ENCODE assay signal across 24 mouse cellular contexts in the genomic region with DNA sequence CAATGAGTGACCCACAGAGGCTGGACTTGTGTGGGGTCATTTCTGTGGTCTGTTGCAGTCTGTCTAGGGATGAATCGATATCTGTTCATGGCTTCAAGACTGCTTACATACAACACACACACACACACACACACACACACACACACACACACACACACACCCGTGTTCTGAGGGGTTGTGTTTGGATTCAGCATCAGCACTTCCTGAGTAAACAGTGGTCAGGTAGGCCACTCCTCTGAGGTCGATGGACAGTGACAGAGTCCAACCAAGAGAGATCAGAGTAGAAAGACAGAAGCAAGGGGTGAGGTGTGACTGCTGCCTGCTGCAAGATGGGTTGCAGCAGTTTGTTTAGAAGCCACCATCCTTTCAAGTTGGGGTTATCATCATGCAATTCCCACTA.
A peak's percentile ranks its signal among the peaks of the same experiment; 100 is the strongest.
DNase-seq lines count a peak whose midpoint lies in the region; ATAC-seq lines count a peak whose summit lies in the region.
"Had no signal": no experiment of that assay in that cellular context is flagged by ENCODE, and none has a peak within 500 bp of the region (broad histone marks: within the 10 kb centered on the region; RNA-seq: fewer than 3 reads in every experiment).

No protein-coding gene starts in this region.

- no peak overlapping the region for H3K9ac ChIP-seq in midbrain, embryonic 11.5 days (ENCODE audit: low read length)
- no peak overlapping the region for H3K9ac ChIP-seq in midbrain, embryonic 13.5 days (replicated peaks)
- no peak overlapping the region for H3K9ac ChIP-seq in liver, embryonic 12.5 days
- no peak overlapping the region for H3K9ac ChIP-seq in liver, embryonic 16.5 days (ENCODE audit: low read depth, low read length)
- no peak overlapping the region for H3K9ac ChIP-seq in hindbrain, embryonic 16.5 days (ENCODE audit: low read depth, low read length)
- H3K9ac ChIP-seq: embryonic facial prominence, embryonic 15.5 days; heart, embryonic 13.5 days; hindbrain, embryonic 15.5 days had no signal

- no peak overlapping the region for H3K27ac ChIP-seq in midbrain, embryonic 11.5 days (ENCODE audit: low read depth, low read length)
- no peak overlapping the region for H3K27ac ChIP-seq in midbrain, embryonic 13.5 days
- H3K27ac ChIP-seq in liver, embryonic 12.5 days = 0 out of 2 replicates have a peak overlapping the region, but pooled peaks have one; percentile 48
- H3K27ac ChIP-seq in liver, embryonic 16.5 days (ENCODE audit: low read length) = 0 out of 2 replicates have a peak overlapping the region, but pooled peaks have one; percentile 10
- no peak overlapping the region for H3K27ac ChIP-seq in hindbrain, embryonic 16.5 days (ENCODE audit: low read depth, low read length)
- H3K27ac ChIP-seq: embryonic facial prominence, embryonic 15.5 days; forebrain, embryonic 10.5 days; heart, embryonic 13.5 days; hindbrain, embryonic 15.5 days had no signal

- no peaks in the 10 kb centered on the region for H3K4me1 ChIP-seq in midbrain, embryonic 11.5 days (ENCODE audit: control insufficient read depth, insufficient read depth, low read length)
- no peaks in the 10 kb centered on the region for H3K4me1 ChIP-seq in midbrain, embryonic 13.5 days (replicated peaks)
- peaks cover 4% of the 10 kb centered on the region; the same call in 1 of the 2 replicates for H3K4me1 ChIP-seq in liver, embryonic 12.5 days
- peaks cover 3% of the 10 kb centered on the region for H3K4me1 ChIP-seq in liver, embryonic 16.5 days (ENCODE audit: control insufficient read depth, low read depth, low read length)
- H3K4me1 ChIP-seq in hindbrain, embryonic 16.5 days (ENCODE audit: control insufficient read depth, insufficient read depth, low read depth, low read length) = 0 out of 2 replicates have a peak, but pooled peaks cover 2% of the 10 kb centered on the region
- H3K4me1 ChIP-seq: embryonic facial prominence, embryonic 15.5 days; forebrain, embryonic 10.5 days had no signal

- no peaks in the 10 kb centered on the region for H3K27me3 ChIP-seq in midbrain, embryonic 11.5 days (ENCODE audit: control insufficient read depth, insufficient read depth, low read length)
- no peaks in the 10 kb centered on the region for H3K27me3 ChIP-seq in midbrain, embryonic 13.5 days
- no peaks in the 10 kb centered on the region for H3K27me3 ChIP-seq in liver, embryonic 12.5 days (replicated peaks)
- H3K27me3 ChIP-seq in liver, embryonic 16.5 days (ENCODE audit: control insufficient read depth, insufficient read depth, low read depth, low read length) = no peaks in the 10 kb centered on the region
- no peaks in the 10 kb centered on the region for H3K27me3 ChIP-seq in hindbrain, embryonic 16.5 days (replicated peaks; ENCODE audit: control insufficient read depth, insufficient read depth, low read length)
- H3K27me3 ChIP-seq: CH12.LX; heart, embryonic 13.5 days; hindbrain, embryonic 15.5 days had no signal

- H3K4me3 ChIP-seq in midbrain, embryonic 11.5 days (ENCODE audit: low read depth, low read length) = no peak overlapping the region
- no peak overlapping the region for H3K4me3 ChIP-seq in midbrain, embryonic 13.5 days (replicated peaks)
- no peak overlapping the region for H3K4me3 ChIP-seq in liver, embryonic 12.5 days
- no peak overlapping the region for H3K4me3 ChIP-seq in liver, embryonic 16.5 days (ENCODE audit: low read depth, low read length)
- H3K4me3 ChIP-seq in hindbrain, embryonic 16.5 days (ENCODE audit: low read length) = no peak overlapping the region
- H3K4me3 ChIP-seq: embryonic facial prominence, embryonic 15.5 days; erythroblast, embryonic 14.5 days; forebrain, embryonic 10.5 days; heart, embryonic 13.5 days; hindbrain, embryonic 15.5 days had no signal

- no peaks in the 10 kb centered on the region for H3K9me3 ChIP-seq in midbrain, embryonic 11.5 days (ENCODE audit: control insufficient read depth, low read length)
- H3K9me3 ChIP-seq in midbrain, embryonic 13.5 days = no peaks in the 10 kb centered on the region
- H3K9me3 ChIP-seq in liver, embryonic 12.5 days (replicated peaks) = no peaks in the 10 kb centered on the region
- H3K9me3 ChIP-seq in liver, embryonic 16.5 days (replicated peaks; ENCODE audit: control insufficient read depth, low read length) = no peaks in the 10 kb centered on the region
- no peaks in the 10 kb centered on the region for H3K9me3 ChIP-seq in hindbrain, embryonic 16.5 days (ENCODE audit: control insufficient read depth, low read length)
- H3K9me3 ChIP-seq: embryonic facial prominence, embryonic 15.5 days; forebrain, embryonic 10.5 days; heart, embryonic 13.5 days; hindbrain, embryonic 15.5 days had no signal

- H3K36me3 ChIP-seq in midbrain, embryonic 11.5 days (ENCODE audit: control insufficient read depth, insufficient read depth, low read length) = no peaks in the 10 kb centered on the region
- H3K36me3 ChIP-seq in midbrain, embryonic 13.5 days = no peaks in the 10 kb centered on the region
- no peaks in the 10 kb centered on the region for H3K36me3 ChIP-seq in liver, embryonic 12.5 days
- H3K36me3 ChIP-seq in liver, embryonic 16.5 days (ENCODE audit: control insufficient read depth, insufficient read depth) = no peaks in the 10 kb centered on the region
- no peaks in the 10 kb centered on the region for H3K36me3 ChIP-seq in hindbrain, embryonic 16.5 days (ENCODE audit: control insufficient read depth, insufficient read depth, low read length)
- H3K36me3 ChIP-seq: embryonic facial prominence, embryonic 15.5 days; forebrain, embryonic 10.5 days; heart, embryonic 13.5 days; hindbrain, embryonic 15.5 days had no signal

- ATAC-seq in midbrain, embryonic 11.5 days (ENCODE audit: low FRiP score) = no peak
- no peak for ATAC-seq in midbrain, embryonic 13.5 days
- peak; percentile 68 for ATAC-seq in liver, embryonic 12.5 days
- peak; percentile 87 for ATAC-seq in liver, embryonic 16.5 days (ENCODE audit: low read depth)
- no peak for ATAC-seq in hindbrain, embryonic 16.5 days
- ATAC-seq: activated CD4-positive, CD25-positive, alpha-beta regulatory T cell, adult 4 months; forebrain, embryonic 14.5 days; Patski had no signal

- peak; percentile 54 for DNase-seq in midbrain, embryonic 11.5 days (ENCODE audit: low spot score, missing footprints)
- DNase-seq in yolk sac, embryonic 10.5 days (ENCODE audit: low spot score) = peak; percentile 63
- no peak for DNase-seq in adrenal gland, adult 8-10 months
- DNase-seq in embryo, embryonic 10.5 days (ENCODE audit: low spot score) = no peak
- DNase-seq: adrenal gland, postnatal 25 days; cerebellum, adult 18-20 months; cerebellum, adult 9-11 months; cerebellum, postnatal 36 days; embryo, embryonic 11 days; gastrocnemius, postnatal 10 days; heart, postnatal 36 days had no signal

- 83% methylated on average over 3 of the region's 3 CpGs for WGBS in midbrain, embryonic 11.5 days
- 77% methylated on average over 3 of the region's 3 CpGs for WGBS in midbrain, embryonic 13.5 days
- WGBS in liver, embryonic 12.5 days (ENCODE audit: insufficient replicate concordance) = 45% methylated on average over 3 of the region's 3 CpGs
- WGBS in liver, embryonic 16.5 days (ENCODE audit: insufficient replicate concordance) = 42% methylated on average over 3 of the region's 3 CpGs
- WGBS in hindbrain, embryonic 16.5 days = 83% methylated on average over 3 of the region's 3 CpGs

- H3K4me2 ChIP-seq in midbrain, embryonic 11.5 days = no peak overlapping the region
- no peak overlapping the region for H3K4me2 ChIP-seq in midbrain, embryonic 13.5 days (replicated peaks)
- no peak overlapping the region for H3K4me2 ChIP-seq in liver, embryonic 12.5 days
- H3K4me2 ChIP-seq in liver, embryonic 16.5 days (ENCODE audit: low read depth, low read length) = no peak overlapping the region
- no peak overlapping the region for H3K4me2 ChIP-seq in hindbrain, embryonic 16.5 days (ENCODE audit: low read length)
- H3K4me2 ChIP-seq: embryonic facial prominence, embryonic 15.5 days; heart, embryonic 13.5 days; hindbrain, embryonic 15.5 days had no signal

Comparison
In these comparisons a context has a peak if more than half of its experiments do, and no peak if none do; other contexts are left out.
1. ATAC-seq: peak in liver, embryonic 12.5 days (single experiment) and liver, embryonic 16.5 days (single experiment); none in midbrain, embryonic 11.5 days (single experiment), midbrain, embryonic 13.5 days (single experiment) and hindbrain, embryonic 16.5 days (single experiment).
2. DNase-seq: peak in midbrain, embryonic 11.5 days (single experiment) and yolk sac, embryonic 10.5 days (single experiment); none in adrenal gland, adult 8-10 months (single experiment) and embryo, embryonic 10.5 days (single experiment).
3. H3K27ac ChIP-seq: peak in liver, embryonic 12.5 days (single experiment) and liver, embryonic 16.5 days (single experiment); none in midbrain, embryonic 11.5 days (single experiment), midbrain, embryonic 13.5 days (single experiment) and hindbrain, embryonic 16.5 days (single experiment).